Mouse (Mus musculus) megakaryocyte, embryonic 14.5 days (primary cell): ENCODE measurements around the gene Tmem150b.

Experiments used
- FLI1 ChIP-seq: IDR thresholded peaks from 2 replicates; pipeline ENCODE4 v1.6.1; 2012; ENCODE audit warnings: low read length, inconsistent platforms, mixed read lengths
- GATA1 ChIP-seq: IDR thresholded peaks from 3 replicates; pipeline ENCODE4 v1.6.1; 2012; ENCODE audit warnings: mixed read lengths, low read length, inconsistent platforms, borderline replicate concordance

- TF ChIP-seq FLI1 (no peak), GATA1 (no peak)
These were observed 33.9 kb downstream of the Tmem150b start for GRCm38 (mm10) chr7:4690951-4691653.
